Mouse (Mus musculus): ENCODE results near the gene Ddx27.

GRCm38 (mm10) chr2:167066031-167066430 lies 51.0 kb downstream of the Ddx27 start:
- TF ChIP-seq CTCF (IDR thresholded peaks at IDR 0.05; ENCODE audit: low read depth, low read length) (no peak), POLR2A (IDR thresholded peaks at IDR 0.05; ENCODE audit: extremely low read depth, insufficient read depth, low read length) (no peak)

Measured in liver, adult 2 months (tissue).